Mouse (Mus musculus) gastrocnemius, postnatal 36 days (tissue): ENCODE results near the gene Wfdc2. TPM values are rescaled to one million over a fixed set of nuclear protein-coding genes. Genes with fewer than 3 reads are reported as not detected.
"Not testable (repeated sequence)": the region's sequence is repeated elsewhere in the genome, so short reads cannot be mapped to it uniquely, and the experiment has no call there.

ENCODE experiments used
- DNase-seq, 2 experiments: peaks; one replicate each; pipeline ENCODE4 v3.0.0; 2022
- intact Hi-C: fragments of 180-260 bp; cut with DNase I; formaldehyde crosslinking; loops from one replicate; pipeline ENCODE4 v1.15.1; 2025
- total RNA-seq, 2 experiments: library from RNA; stranded (reverse); gene quantifications; 2 replicates each; pipeline ENCODE4 v1.2.3; 2021

Gene Wfdc2
- total RNA-seq, 2 experiments from 2014 or later: 0.71 TPM; not detected in 1

- intact Hi-C loops: no loop called here
- no peak for DNase-seq
Measured at GRCm38 (mm10) chr2:164608781-164609180, 46.6 kb downstream of the Wfdc2 start.

GRCm38 (mm10) chr2:164613471-164613870 is 51.3 kb downstream of the Wfdc2 start, which contains the start of the genes Wfdc6b and Wfdc8:
TSS of gene Wfdc6b (plus strand) at chr2:164613522.
TSS of gene Wfdc8 (minus strand) at chr2:164613626.
- DNase-seq: peak; percentile 38 to 47

GRCm38 (mm10) chr2:164615386-164615785 is 53.2 kb downstream of the Wfdc2 start:
- intact Hi-C loops: no loop called here
- DNase-seq: no peak

More at GRCm38 (mm10) chr2:164613471-164613870, 51.3 kb downstream of the Wfdc2 start, which contains the start of the genes Wfdc6b and Wfdc8:
- intact Hi-C loops: not testable (repeated sequence)

Other genes with a start within 250 kb of the Wfdc2 start
- gene Svs6, start 245.7 kb upstream of the Wfdc2 start, total RNA-seq: not detected
- gene Svs5, start 229.7 kb upstream of the Wfdc2 start, total RNA-seq: not detected
- gene Slpi, start 173.3 kb upstream of the Wfdc2 start, total RNA-seq: 1 to 10 TPM in 1 of 2 experiments, not detected in 1; 1.1 TPM
- gene Rbpjl, start 159.3 kb upstream of the Wfdc2 start, total RNA-seq: not detected
- 1 to 10 TPM; 1.5 to 1.7 TPM for gene Matn4, start 157.3 kb upstream of the Wfdc2 start, total RNA-seq
- gene Sdc4, start 118.5 kb upstream of the Wfdc2 start, total RNA-seq: 10 to 100 TPM; 36.5 to 50.3 TPM
- 10 to 100 TPM; 17.2 to 20.3 TPM for gene Sys1, start 105.4 kb upstream of the Wfdc2 start, total RNA-seq
- gene Gm20458, start 101.4 kb upstream of the Wfdc2 start, total RNA-seq: 1 to 10 TPM; 2.5 to 5.3 TPM
- gene Trp53tg5, start 88.7 kb upstream of the Wfdc2 start, total RNA-seq: not detected
- 10 to 100 TPM; 24.6 to 25.8 TPM for gene Dbndd2, start 76.3 kb upstream of the Wfdc2 start, total RNA-seq
- gene Pigt, start 64.9 kb upstream of the Wfdc2 start, total RNA-seq: 10 to 100 TPM; 31.8 to 32.5 TPM
- not detected for gene Spint3, start 11.0 kb downstream of the Wfdc2 start, total RNA-seq
- gene Wfdc6a, start 23.0 kb downstream of the Wfdc2 start, total RNA-seq: not detected
- gene Eppin, start 31.2 kb downstream of the Wfdc2 start, total RNA-seq: not detected
- gene Wfdc6b, start 51.1 kb downstream of the Wfdc2 start, total RNA-seq: not detected
- not detected for gene Wfdc8, start 51.2 kb downstream of the Wfdc2 start, total RNA-seq
- not detected for gene Wfdc16, start 76.4 kb downstream of the Wfdc2 start, total RNA-seq
- gene Wfdc10, start 93.6 kb downstream of the Wfdc2 start, total RNA-seq: not detected
- gene Wfdc9, start 94.2 kb downstream of the Wfdc2 start, total RNA-seq: not detected
- gene Wfdc11, start 111.7 kb downstream of the Wfdc2 start, total RNA-seq: not detected
- not detected for gene Wfdc13, start 122.7 kb downstream of the Wfdc2 start, total RNA-seq
- gene Spint4, start 136.1 kb downstream of the Wfdc2 start, total RNA-seq: not detected
- not detected for gene Spint5, start 152.9 kb downstream of the Wfdc2 start, total RNA-seq
- not detected for gene Wfdc3, start 183.5 kb downstream of the Wfdc2 start, total RNA-seq
- gene Dnttip1, start 183.6 kb downstream of the Wfdc2 start, total RNA-seq: 10 to 100 TPM; 15.8 to 18.1 TPM
- 1 to 10 TPM; 1.0 to 1.4 TPM for gene Ube2c, start 207.5 kb downstream of the Wfdc2 start, total RNA-seq
- over 10,000 TPM; 16,945 to 17,744 TPM for gene Tnnc2, start 217.6 kb downstream of the Wfdc2 start, total RNA-seq
- gene Snx21, start 223.4 kb downstream of the Wfdc2 start, total RNA-seq: 10 to 100 TPM; 18.1 to 20.8 TPM
- gene Acot8, start 242.5 kb downstream of the Wfdc2 start, total RNA-seq: 1 to 10 TPM; 6.9 to 8.6 TPM
- 1 to 10 TPM; 1.2 TPM for gene Zswim3, start 242.7 kb downstream of the Wfdc2 start, total RNA-seq